Mouse (Mus musculus): ENCODE results near the gene Gcc2. TPM values are rescaled to one million over a fixed set of nuclear protein-coding genes. Genes with fewer than 3 reads are reported as not detected.
"Not testable (repeated sequence)": the region's sequence is repeated elsewhere in the genome, so short reads cannot be mapped to it uniquely, and the experiment has no call there.

Gcc2 gene
- polyA plus RNA-seq, 1 experiment from 2014 or later: 58.9 TPM

GRCm38 (mm10) chr10:58234985-58235384 is 20.3 kb upstream of the Gcc2 start:
- H3K4me3 ChIP-seq; H3K36me3 ChIP-seq (replicated peaks); DNase-seq (ENCODE audit: low spot score); H3K27ac ChIP-seq (replicated peaks); H3K4me1 ChIP-seq; H3K27me3 ChIP-seq (replicated peaks; ENCODE audit: low read depth, poor library complexity, severe bottlenecking): not testable (repeated sequence)
- WGBS: 86% methylated on average over 4 of the region's 4 CpGs
- H3K9me3 ChIP-seq: peaks cover 39% of the 10 kb centered on the region

- H3K4me1 ChIP-seq: no peaks in the 10 kb centered on the region
- WGBS: 89% methylated on average over 10 of the region's 10 CpGs
- no peak within 1 kb of the TSS for H3K27ac ChIP-seq (replicated peaks)
- peaks cover 42% of the 10 kb centered on the region for H3K9me3 ChIP-seq
- no peaks in the 10 kb centered on the region for H3K27me3 ChIP-seq (replicated peaks; ENCODE audit: low read depth, poor library complexity, severe bottlenecking)
- DNase-seq (ENCODE audit: low spot score): no peak
- no peaks in the 10 kb centered on the region for H3K36me3 ChIP-seq (replicated peaks)
- no peak within 1 kb of the TSS for H3K4me3 ChIP-seq
These were observed 18.7 kb upstream of the Gcc2 start, which contains the start of gene Gm4981 for GRCm38 (mm10) chr10:58236613-58237012. TSS of gene Gm4981 (minus strand) at chr10:58236701.

GRCm38 (mm10) chr10:58238984-58239740 is 16.1 kb upstream of the Gcc2 start:
- H3K4me1 ChIP-seq; H3K4me3 ChIP-seq; H3K27me3 ChIP-seq (replicated peaks; ENCODE audit: low read depth, poor library complexity, severe bottlenecking); H3K27ac ChIP-seq (replicated peaks); H3K36me3 ChIP-seq (replicated peaks): not testable (repeated sequence)
- H3K9me3 ChIP-seq: peaks cover 29% of the 10 kb centered on the region
- 80% methylated on average over 8 of the region's 8 CpGs for WGBS
- peak; percentile 44 for DNase-seq (ENCODE audit: low spot score)

- no peak overlapping the region for H3K4me3 ChIP-seq
- peaks cover under 1% of the 10 kb centered on the region for H3K4me1 ChIP-seq
- WGBS: 18% methylated on average over 1 of the region's 1 CpGs
- H3K27me3 ChIP-seq (replicated peaks; ENCODE audit: low read depth, poor library complexity, severe bottlenecking): no peaks in the 10 kb centered on the region
- H3K27ac ChIP-seq (replicated peaks): no peak overlapping the region
- DNase-seq (ENCODE audit: low spot score): no peak
- H3K9me3 ChIP-seq: no peaks in the 10 kb centered on the region
- H3K36me3 ChIP-seq (replicated peaks): no peaks in the 10 kb centered on the region
These were observed 5.8 kb upstream of the Gcc2 start for GRCm38 (mm10) chr10:58249535-58249934.

- no peak overlapping the region for H3K27ac ChIP-seq (replicated peaks)
- no peaks in the 10 kb centered on the region for H3K27me3 ChIP-seq (replicated peaks; ENCODE audit: low read depth, poor library complexity, severe bottlenecking)
- peaks cover 10% of the 10 kb centered on the region for H3K4me1 ChIP-seq
- 47% methylated on average over 6 of the region's 6 CpGs for WGBS
- DNase-seq (ENCODE audit: low spot score): no peak
- peaks cover 19% of the 10 kb centered on the region for H3K36me3 ChIP-seq (replicated peaks)
- no peaks in the 10 kb centered on the region for H3K9me3 ChIP-seq
- H3K4me3 ChIP-seq: peak overlapping the region; percentile 72
These were observed 592 bp upstream of the Gcc2 start for GRCm38 (mm10) chr10:58254635-58255175.

- 17% methylated on average over 4 of the region's 4 CpGs for WGBS
- H3K4me3 ChIP-seq: peak overlapping the region; percentile 72
- H3K9me3 ChIP-seq: no peaks in the 10 kb centered on the region
- H3K4me1 ChIP-seq: peaks cover 10% of the 10 kb centered on the region
- peaks cover 26% of the 10 kb centered on the region for H3K36me3 ChIP-seq (replicated peaks)
- no peaks in the 10 kb centered on the region for H3K27me3 ChIP-seq (replicated peaks; ENCODE audit: low read depth, poor library complexity, severe bottlenecking)
- no peak for DNase-seq (ENCODE audit: low spot score)
- H3K27ac ChIP-seq (replicated peaks): no peak overlapping the region; the same call in 1 of the 2 replicates
These were observed 657 bp downstream of the Gcc2 start for GRCm38 (mm10) chr10:58255954-58256353.

- H3K9me3 ChIP-seq: no peaks in the 10 kb centered on the region
- DNase-seq (ENCODE audit: low spot score): no peak
- H3K4me1 ChIP-seq: peaks cover 10% of the 10 kb centered on the region
- no peak overlapping the region for H3K27ac ChIP-seq (replicated peaks)
- peaks cover 45% of the 10 kb centered on the region for H3K36me3 ChIP-seq (replicated peaks)
- no peak overlapping the region for H3K4me3 ChIP-seq
- WGBS: 82% methylated on average over 5 of the region's 5 CpGs
- H3K27me3 ChIP-seq (replicated peaks; ENCODE audit: low read depth, poor library complexity, severe bottlenecking): no peaks in the 10 kb centered on the region
These were observed 3.2 kb downstream of the Gcc2 start for GRCm38 (mm10) chr10:58258466-58258865.

- Histone ChIP-seq H3K27me3 (replicated peaks; ENCODE audit: low read depth, poor library complexity, severe bottlenecking) (no peaks in the 10 kb centered on the region), H3K36me3 (replicated peaks) (peaks cover 85% of the 10 kb centered on the region), H3K4me3 (no peak overlapping the region), H3K9me3 (no peaks in the 10 kb centered on the region), H3K27ac (replicated peaks) (no peak overlapping the region), H3K4me1 (no peaks in the 10 kb centered on the region)
- no peak for DNase-seq (ENCODE audit: low spot score)
- WGBS: 93% methylated on average over 7 of the region's 7 CpGs
These were observed 26.9 kb downstream of the Gcc2 start for GRCm38 (mm10) chr10:58282238-58282637.

- H3K27ac ChIP-seq (replicated peaks): no peak overlapping the region
- H3K4me1 ChIP-seq: no peaks in the 10 kb centered on the region
- H3K36me3 ChIP-seq (replicated peaks): peaks cover 98% of the 10 kb centered on the region
- no peak overlapping the region for H3K4me3 ChIP-seq
- WGBS: 85% methylated on average over 3 of the region's 3 CpGs
- H3K9me3 ChIP-seq: no peaks in the 10 kb centered on the region
- DNase-seq (ENCODE audit: low spot score): no peak
- H3K27me3 ChIP-seq (replicated peaks; ENCODE audit: low read depth, poor library complexity, severe bottlenecking): no peaks in the 10 kb centered on the region
These were observed 35.4 kb downstream of the Gcc2 start for GRCm38 (mm10) chr10:58290742-58291141.

GRCm38 (mm10) chr10:58294246-58294645 is 38.9 kb downstream of the Gcc2 start:
- no peaks in the 10 kb centered on the region for H3K27me3 ChIP-seq (replicated peaks; ENCODE audit: low read depth, poor library complexity, severe bottlenecking)
- 95% methylated on average over 3 of the region's 3 CpGs for WGBS
- H3K27ac ChIP-seq (replicated peaks): no peak overlapping the region
- DNase-seq (ENCODE audit: low spot score): no peak
- no peak overlapping the region for H3K4me3 ChIP-seq
- H3K9me3 ChIP-seq: no peaks in the 10 kb centered on the region
- H3K4me1 ChIP-seq: no peaks in the 10 kb centered on the region
- H3K36me3 ChIP-seq (replicated peaks): peaks cover 98% of the 10 kb centered on the region

- DNase-seq (ENCODE audit: low spot score): no peak
These were observed 40.3 kb downstream of the Gcc2 start for GRCm38 (mm10) chr10:58295605-58296004.

GRCm38 (mm10) chr10:58304996-58305395 is 49.7 kb downstream of the Gcc2 start:
- peaks cover 72% of the 10 kb centered on the region for H3K36me3 ChIP-seq (replicated peaks)
- H3K9me3 ChIP-seq: no peaks in the 10 kb centered on the region
- WGBS: 92% methylated on average over 7 of the region's 7 CpGs
- no peak for DNase-seq (ENCODE audit: low spot score)
- H3K4me3 ChIP-seq: no peak overlapping the region
- H3K27ac ChIP-seq (replicated peaks): no peak overlapping the region
- no peaks in the 10 kb centered on the region for H3K27me3 ChIP-seq (replicated peaks; ENCODE audit: low read depth, poor library complexity, severe bottlenecking)
- H3K4me1 ChIP-seq: no peaks in the 10 kb centered on the region

More at GRCm38 (mm10) chr10:58295605-58296004, 40.3 kb downstream of the Gcc2 start:
- no peaks in the 10 kb centered on the region for H3K4me1 ChIP-seq
- no peak overlapping the region for H3K4me3 ChIP-seq
- WGBS: 93% methylated on average over 3 of the region's 3 CpGs
- no peaks in the 10 kb centered on the region for H3K9me3 ChIP-seq
- H3K27ac ChIP-seq (replicated peaks): no peak overlapping the region
- no peaks in the 10 kb centered on the region for H3K27me3 ChIP-seq (replicated peaks; ENCODE audit: low read depth, poor library complexity, severe bottlenecking)
- H3K36me3 ChIP-seq (replicated peaks): peaks cover 99% of the 10 kb centered on the region

- Histone ChIP-seq H3K36me3 (replicated peaks) (peaks cover 67% of the 10 kb centered on the region), H3K27me3 (replicated peaks; ENCODE audit: low read depth, poor library complexity, severe bottlenecking) (no peaks in the 10 kb centered on the region), H3K4me1 (no peaks in the 10 kb centered on the region), H3K4me3 (no peak overlapping the region), H3K9me3 (no peaks in the 10 kb centered on the region), H3K27ac (replicated peaks) (no peak overlapping the region)
- WGBS: 94% methylated on average over 3 of the region's 3 CpGs
- DNase-seq (ENCODE audit: low spot score): no peak
These were observed 51.6 kb downstream of the Gcc2 start for GRCm38 (mm10) chr10:58306897-58307296.
